In the genomic region with DNA sequence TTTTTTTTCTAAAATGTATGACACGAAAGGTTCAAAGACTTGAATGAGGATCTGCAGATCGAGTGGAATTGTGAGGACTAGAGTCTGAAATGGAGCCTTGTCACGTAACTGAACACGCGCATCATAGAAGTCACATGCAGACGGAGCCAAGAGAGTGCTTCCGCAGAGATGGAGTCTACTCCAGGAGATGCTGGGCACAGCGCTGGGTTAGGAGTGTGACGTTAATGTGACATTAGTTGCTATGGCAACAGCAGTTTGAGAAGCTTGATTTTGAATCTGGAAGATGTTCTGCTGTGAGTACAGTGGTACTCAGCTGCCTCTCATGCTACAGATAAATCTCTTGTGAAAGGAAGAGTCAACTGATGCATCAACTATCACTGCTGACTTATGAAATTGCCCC, we compare ENCODE assay signal across 17 mouse cellular contexts.
DNase-seq lines count a peak whose midpoint lies in the region; ATAC-seq lines count a peak whose summit lies in the region.
"Had no signal": no experiment of that assay in that cellular context is flagged by ENCODE, and none has a peak within 500 bp of the region (broad histone marks: within the 10 kb centered on the region; RNA-seq: fewer than 3 reads in every experiment).

No protein-coding gene starts in this region.

- no peak overlapping the region for H3K9ac ChIP-seq in hindbrain, embryonic 15.5 days
- no peak overlapping the region for H3K9ac ChIP-seq in hindbrain, embryonic 12.5 days
- no peak overlapping the region for H3K9ac ChIP-seq in neural tube, embryonic 15.5 days (replicated peaks)
- H3K9ac ChIP-seq: embryonic facial prominence, embryonic 13.5 days; heart, embryonic 15.5 days; liver, embryonic 15.5 days had no signal

- ATAC-seq in hindbrain, embryonic 15.5 days (ENCODE audit: low FRiP score, low read depth), result peak; percentile 76
- ATAC-seq in hindbrain, embryonic 12.5 days (ENCODE audit: low FRiP score), result no peak
- ATAC-seq in neural tube, embryonic 15.5 days (ENCODE audit: low FRiP score), result peak; percentile 71; the same call in 1 of the 2 replicates
- ATAC-seq: activated CD4-positive, CD25-positive, alpha-beta regulatory T cell, adult 4 months; intestine, postnatal 0 days had no signal

- H3K9me3 ChIP-seq in hindbrain, embryonic 15.5 days, result no peaks in the 10 kb centered on the region
- H3K9me3 ChIP-seq in hindbrain, embryonic 12.5 days (replicated peaks), result no peaks in the 10 kb centered on the region
- H3K9me3 ChIP-seq in neural tube, embryonic 15.5 days (replicated peaks), result no peaks in the 10 kb centered on the region
- H3K9me3 ChIP-seq: embryonic facial prominence, embryonic 13.5 days; heart, embryonic 15.5 days; liver, embryonic 15.5 days had no signal

- H3K27ac ChIP-seq in hindbrain, embryonic 15.5 days (replicated peaks), result no peak overlapping the region
- H3K27ac ChIP-seq in hindbrain, embryonic 12.5 days, result no peak overlapping the region
- H3K27ac ChIP-seq in neural tube, embryonic 15.5 days (replicated peaks), result no peak overlapping the region
- H3K27ac ChIP-seq: embryonic facial prominence, embryonic 13.5 days; gastrocnemius, adult 2 months; heart, embryonic 15.5 days; left cerebral cortex, adult 2 months; liver, embryonic 15.5 days; stomach, postnatal 0 days had no signal

- peak; percentile 50 for DNase-seq in brain, embryonic 18.5 days (ENCODE audit: low read depth, low spot score)
- DNase-seq in layer of hippocampus, adult 9-11 months, result peak; percentile 65
- no peak for DNase-seq in kidney, postnatal 10 days
- no peak for DNase-seq in lung, adult 18-20 months
- DNase-seq in cerebellum, adult 9-11 months, result no peak
- DNase-seq: cerebellum, postnatal 25 days; gastrocnemius, adult 2 months had no signal

- H3K4me1 ChIP-seq in hindbrain, embryonic 15.5 days (replicated peaks), result peaks cover 15% of the 10 kb centered on the region
- H3K4me1 ChIP-seq in hindbrain, embryonic 12.5 days, result peaks cover 8% of the 10 kb centered on the region
- peaks cover 14% of the 10 kb centered on the region; the same call in 1 of the 2 replicates for H3K4me1 ChIP-seq in neural tube, embryonic 15.5 days
- H3K4me1 ChIP-seq: liver, embryonic 15.5 days had no signal

- H3K4me2 ChIP-seq in hindbrain, embryonic 15.5 days, result no peak overlapping the region
- H3K4me2 ChIP-seq in hindbrain, embryonic 12.5 days (replicated peaks), result no peak overlapping the region
- 0 out of 2 replicates have a peak overlapping the region, but pooled peaks have one; percentile 6 for H3K4me2 ChIP-seq in neural tube, embryonic 15.5 days
- H3K4me2 ChIP-seq: embryonic facial prominence, embryonic 13.5 days; heart, embryonic 15.5 days; liver, embryonic 15.5 days had no signal

- H3K27me3 ChIP-seq in hindbrain, embryonic 15.5 days, result no peaks in the 10 kb centered on the region
- H3K27me3 ChIP-seq in hindbrain, embryonic 12.5 days, result no peaks in the 10 kb centered on the region
- H3K27me3 ChIP-seq in neural tube, embryonic 15.5 days (replicated peaks), result no peaks in the 10 kb centered on the region
- H3K27me3 ChIP-seq: embryonic facial prominence, embryonic 13.5 days; heart, embryonic 15.5 days; liver, embryonic 15.5 days had no signal

- H3K4me3 ChIP-seq in hindbrain, embryonic 15.5 days, result no peak overlapping the region
- H3K4me3 ChIP-seq in hindbrain, embryonic 12.5 days, result no peak overlapping the region
- H3K4me3 ChIP-seq in neural tube, embryonic 15.5 days (replicated peaks), result no peak overlapping the region
- H3K4me3 ChIP-seq: embryonic facial prominence, embryonic 13.5 days; gastrocnemius, adult 2 months; heart, embryonic 15.5 days; left cerebral cortex, adult 2 months; liver, embryonic 15.5 days had no signal

- no peaks in the 10 kb centered on the region for H3K36me3 ChIP-seq in hindbrain, embryonic 15.5 days
- no peaks in the 10 kb centered on the region for H3K36me3 ChIP-seq in hindbrain, embryonic 12.5 days
- H3K36me3 ChIP-seq in neural tube, embryonic 15.5 days, result no peaks in the 10 kb centered on the region
- H3K36me3 ChIP-seq: embryonic facial prominence, embryonic 13.5 days; heart, embryonic 15.5 days; liver, embryonic 15.5 days had no signal

- WGBS in hindbrain, embryonic 15.5 days, result 49% methylated on average over 9 of the region's 9 CpGs
- WGBS in hindbrain, embryonic 12.5 days, result 81% methylated on average over 9 of the region's 9 CpGs
- 63% methylated on average over 9 of the region's 9 CpGs for WGBS in neural tube, embryonic 15.5 days

Comparison
In these comparisons a context has a peak if more than half of its experiments do, and no peak if none do; other contexts are left out.
1. DNase-seq: peak in brain, embryonic 18.5 days (single experiment) and layer of hippocampus, adult 9-11 months (single experiment); none in kidney, postnatal 10 days (single experiment), lung, adult 18-20 months (0 of 2) and cerebellum, adult 9-11 months (single experiment).